Mouse (Mus musculus) heart, postnatal 14 days (tissue): Measurements from ENCODE around the gene Mzf1. TPM values are rescaled to one million over a fixed set of nuclear protein-coding genes. Genes with fewer than 3 reads are reported as not detected.

Experiments
- DNase-seq, 2 experiments: peaks; one replicate each; pipeline ENCODE4 v3.0.0; 2021 to 2022
- intact Hi-C: fragments of 180-260 bp; cut with DNase I; formaldehyde crosslinking; loops from one replicate; pipeline ENCODE4 v1.15.1; 2025
- total RNA-seq, 2 experiments: library from RNA; stranded (reverse); gene quantifications; 2 replicates each; pipeline ENCODE4 v1.2.3; 2021

The Mzf1 gene
- total RNA-seq, 2 experiments from 2014 or later: 0.73 to 1.0 TPM

DNA sequence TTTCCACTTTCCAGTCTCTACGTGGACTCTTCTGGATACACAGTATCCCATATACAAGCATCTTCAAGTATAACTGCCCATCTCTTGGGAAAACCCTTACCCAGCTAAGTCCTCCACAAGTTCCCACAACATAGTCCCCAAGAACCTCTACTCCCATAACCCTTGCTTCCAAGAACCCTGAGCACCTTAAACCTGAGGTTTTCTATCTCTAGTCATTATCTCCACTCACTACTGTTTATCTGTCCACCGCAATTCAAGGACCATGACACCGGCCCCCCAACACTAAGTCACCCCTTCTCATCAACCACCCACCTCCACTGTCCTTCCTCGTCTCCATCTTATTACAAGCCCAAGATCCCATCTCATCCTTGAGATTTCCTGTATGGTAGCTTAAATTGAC, 17.8 kb downstream of the Mzf1 start:
- intact Hi-C loops: no loop called here
- no peak for DNase-seq

DNA sequence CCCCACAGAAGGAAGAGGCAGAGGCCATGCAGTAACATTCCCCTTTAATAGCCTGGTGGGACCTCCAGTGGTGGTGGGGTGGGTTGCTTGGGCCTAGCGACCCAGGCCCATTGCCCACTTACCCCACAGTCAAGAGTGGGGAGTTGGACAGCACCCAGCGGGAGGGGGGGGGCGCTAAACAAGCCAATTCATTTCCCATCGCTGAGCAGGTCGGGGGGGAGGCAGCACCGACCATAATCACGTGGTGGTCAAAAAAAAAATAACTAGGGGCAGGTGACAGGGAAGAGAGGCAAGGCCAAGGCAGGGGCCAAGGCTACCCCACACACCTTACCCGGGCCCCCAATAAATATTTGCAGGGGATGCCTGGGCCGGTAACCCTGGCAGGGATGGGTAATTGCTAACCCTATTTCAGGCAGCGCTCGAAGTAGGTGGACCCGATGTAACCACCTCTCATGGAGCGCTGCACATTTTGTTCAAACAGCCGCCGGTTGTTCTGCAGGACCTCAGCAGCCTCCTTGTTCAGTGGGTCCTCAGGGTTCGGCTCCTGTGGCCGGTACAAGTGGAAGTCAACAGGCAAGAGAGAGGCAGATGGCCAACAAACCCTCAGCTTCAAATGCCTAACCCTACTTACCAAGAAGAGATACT, 19.2 kb downstream of the Mzf1 start:
- intact Hi-C loops: no loop called here
- DNase-seq: no peak

DNA sequence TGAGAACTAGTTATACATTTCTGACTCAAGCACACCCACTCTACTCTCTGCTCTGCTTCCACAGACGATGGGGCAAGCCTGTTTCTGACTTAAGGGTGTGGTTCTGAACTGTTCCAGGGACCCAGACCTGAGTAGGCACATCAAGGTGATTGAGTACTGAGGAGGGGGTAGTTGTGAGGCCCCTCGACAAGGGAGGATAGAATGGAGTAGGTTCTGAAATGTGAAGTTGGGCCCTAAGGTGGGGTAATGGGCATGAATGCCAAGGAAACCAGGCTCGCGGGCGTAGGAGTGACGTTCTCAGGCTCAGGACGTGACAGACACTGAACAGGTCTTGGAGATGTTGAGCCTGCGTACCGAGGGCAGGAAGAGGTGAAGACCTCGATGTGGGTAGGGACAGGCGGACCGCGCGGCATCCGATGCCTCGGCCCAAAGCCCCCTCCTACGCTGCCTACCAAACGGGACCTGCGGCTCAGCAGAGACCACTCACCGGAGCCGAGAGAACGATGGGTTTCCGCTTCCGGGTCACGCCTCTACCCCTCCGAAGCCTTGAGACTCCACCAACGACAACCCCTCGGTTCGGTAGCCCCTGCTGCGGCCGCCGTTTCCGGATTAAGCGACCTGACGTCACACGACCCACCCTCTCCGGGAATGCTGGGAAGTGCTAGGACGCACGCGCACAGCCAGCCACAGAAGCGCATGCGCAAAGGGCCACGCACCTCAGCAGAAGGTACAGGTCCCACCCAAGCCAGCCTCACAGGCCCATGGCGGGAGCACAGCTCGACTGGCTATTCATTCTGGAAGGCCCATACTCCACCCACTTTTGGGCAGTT, 20.2 kb downstream of the Mzf1 start, which contains the start of gene Chmp2a:
Gene Chmp2a, minus strand, starts transcription at position 660 of the 830 bp plus-strand sequence.
- DNase-seq: peak; percentile 96 to 97
- intact Hi-C loops: no loop called here

DNA sequence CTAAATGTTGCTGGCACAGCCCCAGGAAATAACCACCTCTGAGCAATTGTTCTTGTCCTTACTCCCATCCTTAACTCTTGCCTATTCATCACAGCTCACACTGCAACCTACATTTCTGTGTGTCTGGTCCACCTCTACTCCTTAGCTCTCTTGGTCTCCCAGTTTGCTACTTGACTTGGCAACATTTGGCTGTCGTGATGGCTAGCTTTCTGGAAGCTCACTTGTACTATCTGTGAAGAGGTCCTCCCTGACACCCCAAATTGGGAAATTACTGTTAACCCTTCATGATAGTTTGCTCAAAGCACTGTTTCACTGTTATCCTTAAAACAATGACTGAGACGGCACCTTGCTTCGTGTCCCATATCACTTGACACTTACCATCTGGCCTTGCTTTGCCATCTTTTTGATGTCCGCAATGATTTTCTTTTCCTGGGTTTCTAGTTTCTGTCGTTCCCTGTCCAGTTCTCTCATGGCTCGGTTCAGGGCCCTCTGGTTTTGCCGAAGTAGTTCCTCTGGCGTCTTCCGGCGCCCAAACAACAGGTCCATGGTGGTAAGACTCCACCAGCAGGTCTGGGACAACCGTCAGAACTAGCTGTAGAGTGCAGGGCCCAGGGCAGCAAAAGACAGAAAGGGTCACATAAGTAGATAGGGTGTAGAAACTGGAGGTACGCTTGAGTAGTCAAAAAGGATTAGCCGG, 21.0 kb downstream of the Mzf1 start:
- intact Hi-C loops: loop anchor here (1.0 kb wide), 1 partner anchor 8 kb away; no protein-coding TSS in a partner anchor
- DNase-seq: no peak

DNA sequence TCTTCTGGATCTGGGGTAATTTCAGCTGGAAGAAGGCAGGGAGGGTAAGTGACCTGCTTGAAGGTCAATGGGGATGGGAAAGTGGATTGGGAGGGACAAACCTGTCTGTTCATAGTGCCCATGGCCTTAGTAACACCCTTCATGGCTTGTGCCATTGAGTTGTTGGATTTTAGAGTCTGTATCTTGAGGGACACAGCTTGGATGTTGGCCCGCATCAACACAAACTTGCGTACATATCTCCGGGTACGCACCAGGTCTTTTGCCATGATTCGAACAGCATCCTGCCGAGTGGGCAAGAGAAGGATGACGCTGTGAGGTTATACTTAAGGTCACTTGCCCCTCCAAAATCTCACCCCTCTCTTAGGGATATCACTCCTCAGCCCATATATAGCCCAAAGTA, 22.0 kb downstream of the Mzf1 start:
- DNase-seq: no peak
- intact Hi-C loops: no loop called here

DNA sequence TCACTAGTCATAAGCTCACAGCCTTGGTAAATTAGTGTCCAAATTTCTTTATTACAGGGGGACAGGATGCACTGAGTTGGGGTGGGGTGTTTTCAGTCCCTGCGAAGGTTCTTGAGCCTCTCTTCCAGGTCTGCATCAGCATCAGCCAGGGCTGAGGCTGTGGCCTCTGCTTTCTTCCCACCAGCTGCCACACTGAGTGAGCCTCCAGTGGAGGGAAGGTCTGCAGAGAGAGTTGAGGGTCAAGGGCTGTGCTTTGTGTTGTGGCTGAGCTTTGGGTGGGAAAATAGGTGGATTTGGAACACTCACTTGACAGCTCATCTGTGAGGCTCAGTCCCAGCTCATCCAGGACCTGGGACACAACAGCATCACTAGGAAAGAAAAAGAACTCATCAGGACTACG, 22.6 kb downstream of the Mzf1 start:
- no peak for DNase-seq
- intact Hi-C loops: no loop called here

DNA sequence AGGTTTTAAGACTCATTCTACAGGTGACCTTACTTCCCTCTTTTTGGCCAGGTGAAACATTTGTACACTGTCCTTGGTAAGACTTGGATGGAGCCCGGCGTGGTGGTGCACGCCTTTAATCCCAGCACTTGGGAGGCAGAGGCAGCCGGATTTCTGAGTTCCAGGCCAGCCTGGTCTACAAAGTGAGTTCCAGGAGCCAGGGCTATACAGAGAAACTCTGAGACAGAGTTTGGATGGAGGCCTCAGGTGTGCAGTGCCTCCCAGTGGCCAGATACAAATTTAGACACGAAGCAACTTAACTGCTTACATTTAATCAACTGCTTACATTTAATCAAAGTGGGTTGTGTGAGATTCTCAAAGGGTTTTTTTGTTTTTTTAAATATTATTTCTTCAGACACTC, 23.5 kb downstream of the Mzf1 start:
- intact Hi-C loops: no loop called here
- no peak for DNase-seq

DNA sequence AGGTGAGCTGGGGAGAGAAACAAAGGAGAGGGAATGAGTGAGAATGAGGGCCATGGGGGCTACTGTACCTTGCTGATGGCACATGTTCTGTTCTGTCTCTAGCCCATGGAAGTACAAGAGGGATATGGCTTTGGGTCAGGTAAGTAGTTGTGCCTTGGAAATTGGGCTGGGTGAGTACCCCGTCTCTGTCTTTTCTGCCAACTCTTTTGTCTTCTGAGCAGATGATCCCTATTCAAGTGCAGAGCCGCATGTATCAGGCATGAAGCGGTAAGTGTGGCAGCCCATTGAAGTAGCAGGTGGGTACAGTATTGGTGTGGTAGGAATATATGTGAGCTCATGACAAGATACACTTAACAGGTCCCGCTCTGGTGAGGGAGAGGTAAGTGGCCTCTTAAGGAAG, 25.6 kb downstream of the Mzf1 start:
- DNase-seq: no peak
- intact Hi-C loops: no loop called here

DNA sequence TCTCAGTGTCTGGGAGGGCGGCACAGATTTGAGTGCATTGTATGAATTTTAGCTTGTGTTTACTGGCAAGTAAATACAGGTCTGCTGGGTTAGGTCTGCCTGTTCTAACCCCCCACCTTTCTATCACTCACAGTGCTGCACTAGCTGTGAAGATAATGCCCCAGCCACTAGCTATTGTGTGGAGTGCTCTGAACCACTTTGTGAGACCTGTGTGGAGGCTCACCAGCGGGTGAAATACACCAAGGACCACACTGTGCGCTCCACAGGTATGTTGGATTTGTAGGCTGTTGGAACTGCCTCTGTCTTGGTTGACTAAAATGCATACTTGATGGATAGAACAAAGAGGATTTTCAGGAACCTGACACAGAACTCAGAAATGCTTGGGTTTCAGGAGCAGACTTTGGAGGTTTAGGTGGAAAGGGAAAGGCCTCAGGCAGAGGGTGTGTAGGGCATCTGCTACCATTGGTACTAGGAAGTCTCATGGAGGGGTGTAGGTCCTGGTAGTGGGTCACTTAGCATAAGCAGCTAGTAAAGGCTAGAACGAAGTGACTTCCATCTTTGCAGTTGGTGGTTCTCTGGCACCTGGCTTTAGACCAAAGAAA, 29.0 kb downstream of the Mzf1 start:
- intact Hi-C loops: loop anchor here (1.0 kb wide), 1 partner anchor 8 kb away; no protein-coding TSS in a partner anchor

DNA sequence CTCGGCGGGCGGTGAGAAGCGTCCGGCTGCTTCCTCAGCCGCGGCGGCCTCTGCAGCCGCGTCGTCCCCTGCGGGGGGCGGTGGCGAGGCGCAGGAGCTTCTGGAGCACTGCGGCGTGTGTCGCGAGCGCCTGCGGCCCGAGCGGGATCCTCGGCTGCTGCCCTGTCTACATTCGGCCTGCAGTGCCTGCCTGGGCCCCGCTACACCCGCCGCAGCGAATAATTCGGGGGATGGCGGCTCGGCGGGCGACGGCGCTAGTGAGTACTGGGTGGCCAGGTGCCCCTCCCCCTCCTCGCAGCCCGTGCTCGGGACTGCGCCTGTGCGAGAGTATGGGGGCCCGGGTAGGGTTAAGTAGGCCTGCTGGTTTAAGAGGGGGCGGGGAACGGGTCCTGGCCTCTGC, 29.8 kb downstream of the Mzf1 start:
- DNase-seq: peak; percentile 73 to 82
- intact Hi-C loops: loop anchor here (1.0 kb wide), 1 partner anchor 8 kb away; no protein-coding TSS in a partner anchor

More for the DNA sequence above, 29.0 kb downstream of the Mzf1 start:
- DNase-seq: no peak

DNA sequence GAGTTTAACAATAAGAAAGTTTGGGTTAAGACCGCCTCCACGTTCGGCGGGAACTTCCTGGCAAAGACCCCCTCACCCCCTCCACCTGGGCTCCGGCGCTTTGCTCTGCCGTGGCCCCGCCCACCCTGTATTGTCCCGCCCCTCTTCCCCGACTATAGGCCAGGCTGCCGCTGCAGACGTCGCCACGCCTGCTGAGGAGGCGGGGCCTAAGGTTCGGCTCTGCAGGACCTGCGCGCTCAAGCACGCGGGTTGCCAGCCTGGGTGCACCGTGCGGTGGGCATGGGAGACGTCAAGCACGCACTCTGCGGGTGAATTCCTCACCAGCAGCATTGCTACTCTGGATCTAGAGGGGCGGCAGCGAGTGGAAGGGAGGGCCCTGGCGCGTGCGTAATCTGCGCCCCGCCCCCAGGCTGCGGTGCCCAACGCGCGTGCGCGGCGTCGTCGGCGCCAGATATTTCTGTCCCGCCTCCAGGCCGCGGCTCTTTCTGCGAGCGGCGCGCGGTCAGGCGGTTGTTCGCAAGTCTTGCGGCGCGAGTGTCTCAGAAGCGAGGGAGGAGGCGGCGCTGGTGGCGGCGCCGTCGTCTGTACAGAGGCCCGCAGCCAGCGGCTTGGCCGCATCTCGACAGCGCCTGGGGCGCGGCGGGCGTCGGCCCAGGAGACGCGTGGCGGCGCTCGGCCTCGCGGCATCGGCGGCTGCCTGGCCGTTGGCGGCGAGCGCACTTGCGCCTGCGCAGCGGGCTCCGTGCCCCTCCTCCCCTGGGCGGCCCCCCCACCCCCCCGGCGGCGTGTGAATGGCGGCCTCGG, 30.4 kb downstream of the Mzf1 start:
- peak; percentile 95 to 97 for DNase-seq
- intact Hi-C loops: no loop called here

DNA sequence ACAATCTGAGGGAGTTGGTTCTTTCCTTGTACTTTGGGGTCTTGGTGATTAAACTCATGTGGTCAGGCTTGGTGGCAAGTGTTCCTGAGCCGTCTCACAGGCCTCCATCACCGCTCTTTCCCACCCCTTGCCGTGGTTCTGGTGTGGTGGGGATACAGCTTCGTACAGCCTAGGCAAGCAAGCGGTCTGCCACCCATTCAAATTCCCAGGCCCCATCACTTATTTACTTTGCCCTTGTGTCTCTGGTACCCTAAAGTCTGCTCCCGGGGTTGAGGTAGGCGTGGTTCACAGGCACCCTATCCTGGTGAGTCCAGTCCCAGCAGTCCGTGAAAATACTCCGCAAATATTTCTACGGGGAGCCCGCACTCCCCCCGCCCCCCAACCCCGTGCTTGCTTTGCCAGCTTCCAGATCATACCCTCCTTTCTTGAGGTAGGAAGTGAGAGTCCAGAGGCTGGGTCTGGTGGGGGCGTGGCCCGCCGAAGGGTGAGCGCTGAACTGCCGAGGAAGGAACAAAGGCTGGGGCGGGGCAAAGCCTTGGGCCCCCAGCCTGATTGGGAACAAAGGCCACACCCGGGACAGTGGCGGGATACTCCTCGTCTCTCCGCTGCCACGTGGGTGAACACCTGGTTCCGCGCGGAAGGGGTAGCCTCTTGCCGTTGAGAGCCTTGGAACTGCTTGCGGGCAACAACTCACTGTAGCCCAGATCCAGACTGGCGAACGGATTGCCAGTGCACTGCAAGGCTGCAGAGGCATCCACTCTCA, 31.6 kb downstream of the Mzf1 start:
- intact Hi-C loops: no loop called here

DNA sequence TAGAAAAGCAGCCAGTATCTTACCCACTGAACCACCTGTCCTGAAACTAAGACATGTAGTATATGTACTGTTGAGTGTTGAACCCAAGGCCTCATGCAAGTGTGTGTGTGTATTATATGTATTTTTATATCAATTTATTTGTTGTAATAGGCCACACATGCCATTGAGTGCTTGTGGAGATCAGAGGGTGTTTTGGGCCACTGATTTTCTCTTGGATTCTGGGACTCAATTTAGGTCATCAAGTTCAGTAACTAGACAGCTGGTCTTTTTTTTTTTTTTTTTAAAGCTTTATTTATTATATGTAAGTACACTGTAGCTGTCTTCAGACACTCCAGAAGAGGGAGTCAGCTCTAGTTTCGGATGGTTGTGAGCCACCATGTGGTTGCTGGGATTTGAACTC, 39.3 kb downstream of the Mzf1 start:
- intact Hi-C loops: no loop called here
- DNase-seq: no peak

More for the DNA sequence above, 31.6 kb downstream of the Mzf1 start:
- peak; percentile 66 to 72 for DNase-seq

DNA sequence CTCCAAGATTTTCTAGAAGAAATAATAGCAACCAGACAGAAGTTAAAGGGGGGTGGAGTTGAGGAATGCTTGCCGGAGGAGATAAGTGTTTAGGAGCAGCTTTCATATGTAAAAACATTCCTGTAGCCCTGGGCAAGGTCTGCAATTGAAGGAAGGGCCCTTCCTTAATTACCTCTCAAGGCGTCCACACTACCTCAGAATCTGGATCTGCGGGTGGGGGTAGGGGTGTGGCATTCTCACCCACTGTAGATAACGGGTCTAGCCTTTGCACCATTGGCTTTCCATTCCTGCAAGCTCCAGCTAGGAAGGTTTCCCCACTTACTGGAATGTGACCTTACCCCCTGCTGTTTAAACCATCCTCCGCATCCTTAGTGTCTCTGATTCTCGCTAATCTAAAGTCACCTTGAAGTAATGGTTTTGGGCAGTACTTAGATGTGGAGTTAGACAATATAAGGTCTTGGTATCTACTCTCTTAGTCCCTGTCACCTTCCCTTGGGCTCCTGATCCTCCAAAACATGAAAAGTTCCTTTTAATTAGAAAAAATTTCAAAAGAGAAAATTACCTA, 40.2 kb downstream of the Mzf1 start:
- intact Hi-C loops: no loop called here
- no peak for DNase-seq

DNA sequence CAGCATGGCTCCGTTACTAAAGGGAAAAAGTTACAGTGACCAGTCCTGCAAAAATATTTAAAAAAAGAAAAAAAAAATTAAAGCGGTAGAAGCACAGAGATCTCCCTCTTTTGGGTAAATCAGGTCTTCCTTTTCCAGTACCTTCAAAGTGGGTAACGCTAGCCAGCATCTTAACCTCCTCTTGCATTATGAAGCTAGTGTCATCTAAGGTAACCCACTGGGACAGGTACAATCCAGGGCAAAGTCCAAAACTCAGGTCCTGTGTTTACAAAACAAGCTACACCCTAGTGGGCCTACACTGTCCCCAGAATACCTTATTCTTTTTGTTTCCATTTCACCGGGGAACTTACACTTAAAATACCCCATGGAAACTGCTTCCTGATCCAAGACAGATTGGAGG, 40.9 kb downstream of the Mzf1 start:
- intact Hi-C loops: no loop called here
- no peak for DNase-seq

DNA sequence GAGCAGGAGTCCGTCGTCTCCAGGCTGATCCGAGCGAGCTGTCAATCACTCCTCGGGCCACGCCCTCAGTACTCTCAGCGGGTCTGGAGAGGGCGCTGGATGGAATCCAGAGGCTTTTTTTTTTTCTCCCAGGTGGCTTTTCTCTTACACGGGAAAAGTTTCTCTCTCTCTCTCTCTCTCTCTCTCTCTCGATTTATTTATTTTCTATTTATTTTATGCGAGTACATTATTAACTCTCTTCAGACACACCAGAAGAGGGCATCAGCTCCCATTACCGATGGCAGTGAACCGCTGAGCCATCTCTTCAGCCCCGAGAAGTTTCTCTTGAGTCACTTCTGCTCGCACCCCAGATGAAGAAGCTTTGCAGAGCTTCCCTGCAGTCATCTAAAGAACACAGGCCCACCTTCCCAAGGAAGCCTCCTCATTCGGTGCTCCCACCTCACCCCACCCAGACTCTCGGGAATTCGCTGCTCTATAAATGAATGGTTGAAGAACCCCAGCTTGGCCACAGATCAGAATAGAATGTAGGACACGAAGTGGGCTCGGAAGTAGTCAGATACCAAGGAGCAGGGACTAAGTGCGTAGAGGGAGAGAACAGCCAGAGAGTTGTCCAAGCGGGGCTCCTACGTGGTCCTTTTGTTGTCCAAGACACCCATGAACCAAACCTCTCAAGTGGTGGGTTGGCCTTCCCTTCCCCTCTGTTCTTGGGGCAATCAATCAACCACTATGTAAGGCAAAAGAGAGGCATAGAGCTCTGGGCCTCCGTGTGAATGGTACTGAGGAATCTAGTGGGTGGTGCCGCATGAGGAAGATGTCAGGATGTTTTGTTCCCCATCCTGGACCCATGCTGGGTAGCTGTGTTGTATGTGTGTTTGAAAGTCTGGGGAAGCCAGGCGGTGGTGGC, 44.3 kb downstream of the Mzf1 start, which contains the start of gene Zbtb45:
Gene Zbtb45, minus strand, starts transcription at position 30 of the 904 bp plus-strand sequence.
- no peak for DNase-seq
- intact Hi-C loops: no loop called here

DNA sequence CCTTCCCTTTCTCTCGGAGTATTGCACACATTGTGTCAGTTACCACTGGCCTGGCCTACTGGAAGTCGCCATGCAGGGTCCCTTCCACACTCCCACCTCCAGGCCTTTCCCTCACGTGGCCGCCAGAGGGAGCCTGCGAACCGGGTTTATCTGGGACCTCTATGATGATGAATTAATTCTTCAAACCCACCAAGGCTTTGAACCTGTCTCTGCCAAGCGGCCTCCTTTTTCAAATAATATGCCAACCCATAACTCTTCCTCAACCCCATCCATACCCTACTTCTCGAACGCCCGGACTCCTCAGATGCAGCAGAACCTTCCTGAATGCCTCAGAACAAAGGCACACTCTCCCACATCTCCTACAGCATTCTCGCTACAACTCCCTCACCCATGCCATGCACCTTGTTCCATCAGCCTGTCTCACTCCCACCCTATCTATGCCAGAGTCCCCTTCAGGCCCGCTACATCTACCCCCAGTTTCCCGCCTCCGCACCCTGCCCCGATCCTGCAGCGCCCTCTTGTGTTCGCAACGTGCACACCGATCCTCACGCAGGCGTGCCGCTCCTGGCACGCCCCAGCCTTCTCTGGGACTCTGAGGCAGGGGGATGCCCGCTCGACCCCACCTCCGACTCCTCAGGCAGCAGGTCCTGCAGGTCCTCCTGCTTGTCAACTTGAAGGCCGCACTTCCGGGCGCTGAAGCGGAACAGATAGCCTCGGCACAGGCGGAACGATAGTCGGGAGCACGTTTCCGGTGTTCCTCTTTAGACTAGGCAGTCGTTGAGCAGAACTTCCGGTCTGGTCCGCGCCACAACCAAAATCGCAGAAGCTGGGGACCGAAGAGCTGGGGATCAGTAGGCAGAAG, 45.2 kb downstream of the Mzf1 start:
- peak; percentile 88 to 94 for DNase-seq
- intact Hi-C loops: loop anchor here (1.0 to 2.0 kb wide), 3 partner anchors 31 to 99 kb away; no protein-coding TSS in a partner anchor
